Mouse (Mus musculus) large intestine, adult 2 months (tissue): ENCODE results near the gene Klc4. TPM values are rescaled to one million over a fixed set of nuclear protein-coding genes. Genes with fewer than 3 reads are reported as not detected.
A peak's percentile ranks its signal among the peaks of the same experiment; 100 is the strongest.

Experiments
- DNase-seq: peaks from one replicate; pipeline ENCODE4 v3.0.0-alpha.2; 2012; ENCODE audit warnings: low read depth, low spot score
- WGBS: fragments of 180-500 bp; shearing (Covaris S2); methylation state at CpG from one replicate; pipeline ENCODE4 v1.1.7; 2018; 5-methylcytosine and 5-hydroxymethylcytosine counted together
- polyA plus RNA-seq: library from polyadenylated mRNA; depleted of rRNA; stranded (reverse); fragments of >200 nt; gene quantifications from 2 replicates; pipeline ENCODE4 v1.2.3, GENCODE M21; 2012

The Klc4 gene
- polyA plus RNA-seq, 1 experiment: 80.8 TPM

- WGBS: 94% methylated on average over 9 of the region's 9 CpGs
Measured at GRCm38 (mm10) chr17:46661351-46661750, 15.5 kb upstream of the Klc4 start.

DNA sequence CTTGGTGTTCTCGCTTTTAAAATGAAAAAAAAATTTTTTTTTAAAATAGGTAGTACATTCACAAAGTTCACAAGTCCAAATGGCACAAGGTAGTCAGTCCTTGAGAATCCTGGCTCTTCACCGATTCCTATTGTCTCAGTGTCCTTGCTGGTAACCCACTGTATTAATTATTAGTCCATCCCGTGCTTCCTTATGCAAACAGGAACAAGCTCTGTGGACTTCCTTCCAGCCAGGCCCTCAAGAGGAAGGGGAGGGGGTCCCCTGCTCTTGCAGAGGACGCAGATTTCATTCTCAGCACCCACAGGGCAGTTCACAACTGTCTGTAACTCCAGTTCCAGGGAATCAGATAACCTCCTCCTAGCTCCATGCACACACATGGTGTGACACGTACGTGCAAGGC lies 10.2 kb upstream of the Klc4 start:
- DNase-seq: no peak
- 79% methylated on average over 6 of the region's 6 CpGs for WGBS

More at GRCm38 (mm10) chr17:46661351-46661750, 15.5 kb upstream of the Klc4 start:
- no peak for DNase-seq

GRCm38 (mm10) chr17:46651755-46652547 lies 6.1 kb upstream of the Klc4 start:
- 69% methylated on average over 20 of the region's 20 CpGs for WGBS
- DNase-seq: no peak

DNA sequence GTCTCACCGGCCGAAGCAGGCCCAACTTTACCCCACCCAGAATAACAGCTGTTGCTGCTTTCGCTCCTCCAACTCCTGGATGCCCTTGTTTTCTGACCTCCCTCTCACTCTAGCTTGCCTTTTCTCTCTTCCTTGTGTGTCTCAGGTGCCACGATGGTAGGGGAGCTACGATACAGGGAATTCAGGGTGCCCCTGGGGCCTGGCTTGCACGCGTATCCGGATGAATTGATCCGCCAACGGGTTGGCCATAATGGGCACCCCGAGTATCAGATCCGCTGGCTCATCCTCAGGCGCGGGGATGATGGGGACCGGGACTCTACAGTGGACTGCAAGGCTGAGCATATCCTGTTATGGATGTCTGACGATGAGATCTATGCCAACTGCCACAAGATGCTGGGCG lies 5.5 kb upstream of the Klc4 start:
- no peak for DNase-seq
- WGBS: 68% methylated on average over 17 of the region's 17 CpGs

GRCm38 (mm10) chr17:46650232-46651031 lies 4.6 kb upstream of the Klc4 start, which contains the start of gene Cul7:
Gene Cul7, plus strand, starts transcription at chr17:46650337.
- 2% methylated on average over 58 of the region's 58 CpGs for WGBS
- DNase-seq: no peak

DNA sequence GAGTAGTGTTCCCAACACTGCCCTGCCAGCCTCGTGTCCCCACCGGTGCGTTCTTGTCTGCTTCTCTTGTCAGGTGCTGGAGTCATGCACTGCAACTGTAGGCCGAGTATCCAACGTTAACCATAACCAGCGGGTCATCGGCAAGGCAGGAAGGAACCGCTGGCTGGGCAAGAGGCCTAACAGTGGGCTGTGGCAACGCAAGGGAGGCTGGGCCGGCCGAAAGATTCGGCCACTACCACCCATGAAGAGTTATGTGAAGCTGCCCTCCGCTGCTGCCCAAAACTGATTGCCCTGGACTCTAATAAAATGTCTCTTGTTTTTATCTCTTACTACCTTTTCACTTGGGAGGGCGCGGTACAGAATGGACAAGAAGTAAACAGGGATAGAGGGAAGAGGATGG lies 4.0 kb upstream of the Klc4 start:
- 35% methylated on average over 15 of the region's 15 CpGs for WGBS
- no peak for DNase-seq

DNA sequence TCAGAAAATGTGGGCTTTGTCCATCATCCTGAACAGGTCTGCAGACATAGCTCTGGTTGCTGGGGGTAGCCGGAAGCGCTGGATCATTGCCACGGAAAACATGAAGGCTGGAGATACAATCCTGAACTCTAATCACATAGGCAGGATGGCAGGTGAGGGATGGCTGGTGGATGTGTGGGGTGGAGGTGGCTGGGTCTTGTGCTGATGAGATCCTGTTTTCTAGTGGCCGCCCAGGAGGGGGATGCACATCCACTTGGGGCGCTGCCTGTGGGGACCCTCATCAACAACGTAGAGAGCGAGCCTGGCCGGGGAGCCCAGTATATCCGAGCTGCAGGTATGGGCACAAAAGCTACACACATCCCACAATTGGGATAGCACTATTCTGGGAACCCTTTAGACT lies 2.6 kb upstream of the Klc4 start:
- DNase-seq: no peak
- WGBS: 91% methylated on average over 9 of the region's 9 CpGs

GRCm38 (mm10) chr17:46647279-46647678 lies 1.5 kb upstream of the Klc4 start:
- no peak for DNase-seq
- WGBS: 91% methylated on average over 7 of the region's 7 CpGs

GRCm38 (mm10) chr17:46646322-46646662 lies 470 bp upstream of the Klc4 start:
- WGBS: under 1% methylated on average over 19 of the region's 19 CpGs
- no peak for DNase-seq

GRCm38 (mm10) chr17:46644916-46645475 lies 826 bp downstream of the Klc4 start:
- WGBS: 5% methylated on average over 11 of the region's 11 CpGs
- peak; percentile 76 for DNase-seq

GRCm38 (mm10) chr17:46644152-46644805 lies 1.5 kb downstream of the Klc4 start:
- WGBS: 54% methylated on average over 12 of the region's 12 CpGs
- no peak for DNase-seq

- WGBS: 93% methylated on average over 17 of the region's 17 CpGs
- no peak for DNase-seq
Measured at GRCm38 (mm10) chr17:46642060-46642459, 3.8 kb downstream of the Klc4 start.

GRCm38 (mm10) chr17:46639929-46640328 lies 5.9 kb downstream of the Klc4 start:
- no peak for DNase-seq
- 85% methylated on average over 9 of the region's 9 CpGs for WGBS

GRCm38 (mm10) chr17:46636831-46637523 lies 8.8 kb downstream of the Klc4 start:
- no peak for DNase-seq
- 36% methylated on average over 15 of the region's 15 CpGs for WGBS

DNA sequence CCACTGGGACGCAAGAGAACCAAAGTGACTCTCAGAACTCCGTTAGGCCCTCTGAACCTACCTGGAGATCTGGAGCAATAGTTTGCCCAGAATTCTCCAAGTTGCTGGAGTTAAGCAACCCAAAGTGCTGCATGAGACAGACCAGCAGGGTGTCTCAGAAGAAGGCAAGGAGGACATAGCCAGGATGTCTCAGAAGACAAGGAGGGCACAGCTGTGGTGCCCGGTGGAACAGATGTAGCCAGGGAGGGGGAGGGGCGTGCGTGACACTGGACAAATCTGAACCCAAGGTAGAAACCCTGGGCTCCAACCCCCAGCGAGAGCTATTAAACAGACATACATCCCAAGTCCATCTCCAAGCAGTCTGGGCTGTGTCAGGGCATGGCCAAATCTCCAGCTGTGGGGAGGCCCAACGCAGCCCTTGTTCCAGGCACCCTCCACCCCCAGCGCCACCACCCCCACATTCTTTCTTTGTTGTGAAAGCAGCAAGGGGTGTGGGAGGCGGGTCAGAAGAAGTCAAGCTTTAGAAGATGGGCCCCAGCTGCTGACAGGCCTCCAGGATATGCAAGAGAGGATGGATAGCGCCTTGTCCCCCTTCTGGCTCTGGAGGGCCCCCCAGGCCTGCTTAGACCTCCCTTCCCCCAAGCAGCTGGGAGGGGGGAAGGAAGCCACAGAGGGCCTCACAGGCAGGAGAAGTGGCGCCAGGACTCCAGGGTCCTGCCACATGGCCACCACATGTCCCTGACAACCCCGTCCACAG lies 16.0 kb downstream of the Klc4 start:
- DNase-seq: no peak
- WGBS: 39% methylated on average over 12 of the region's 12 CpGs

GRCm38 (mm10) chr17:46628791-46629684 lies 16.8 kb downstream of the Klc4 start, which contains the start of gene Ptk7:
Gene Ptk7, minus strand, starts transcription at chr17:46629504.
- WGBS: under 1% methylated on average over 89 of the region's 90 CpGs

GRCm38 (mm10) chr17:46628471-46628790 lies 17.4 kb downstream of the Klc4 start:
- under 1% methylated on average over 13 of the region's 13 CpGs for WGBS
- no peak for DNase-seq

More at GRCm38 (mm10) chr17:46628791-46629684, 16.8 kb downstream of the Klc4 start, which contains the start of gene Ptk7:
- no peak for DNase-seq

DNA sequence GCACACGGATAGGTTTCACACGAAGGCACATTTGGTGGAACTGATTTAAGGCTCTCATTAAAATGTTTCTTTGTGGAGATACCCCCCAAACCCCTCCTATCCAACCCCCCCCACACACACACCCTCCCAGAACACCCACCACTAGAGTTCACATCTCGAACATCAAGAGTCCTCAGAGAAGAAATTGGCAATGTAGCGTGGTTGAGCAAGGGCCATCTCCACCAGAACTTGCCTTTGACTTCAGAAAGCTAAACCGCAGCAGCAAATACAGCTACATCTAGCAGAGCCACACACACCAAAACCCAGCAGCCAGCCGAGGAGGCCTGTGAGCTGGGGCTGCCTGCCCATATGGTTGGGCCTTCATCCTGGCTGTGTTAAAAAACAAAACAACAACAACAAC lies 18.4 kb downstream of the Klc4 start:
- WGBS: 63% methylated on average over 6 of the region's 6 CpGs
- no peak for DNase-seq
